Mouse (Mus musculus) forebrain, embryonic 12.5 days (tissue): ENCODE measurements at regions not wholly inside any gene's neighbourhood (a gene's known extent, or its start where the extent isn't known, plus 50 kb on each side); places are given as distances from the start of the nearest gene placed in this dataset.

Experiments
- ATAC-seq: fragments of 200-750 bp; cut with Nextera tagmentation; 2 replicates; pipeline ENCODE4 v1.8.0; 2017; ENCODE audit warnings: moderate TSS enrichment; ENCODE audit not compliant: low FRiP score
- H3K27ac ChIP-seq: fragments of 300-500 bp; sonication (generic); 2 replicates; pipeline ENCODE4 v1.5.1; 2016; ENCODE audit warnings: mild to moderate bottlenecking
- H3K27me3 ChIP-seq: fragments of 300-500 bp; sonication (generic); 2 replicates; pipeline ENCODE4 v1.6.1; 2016; ENCODE audit warnings: mild to moderate bottlenecking
- H3K36me3 ChIP-seq: fragments of 300-500 bp; sonication (generic); replicated peaks from 2 replicates; pipeline ENCODE4 v1.6.1; 2016; ENCODE audit warnings: mild to moderate bottlenecking
- H3K4me1 ChIP-seq: fragments of 300-500 bp; sonication (generic); 2 replicates; pipeline ENCODE4 v1.6.1; 2016
- H3K4me2 ChIP-seq: fragments of 300-500 bp; sonication (generic); 2 replicates; pipeline ENCODE4 v1.6.1; 2016; ENCODE audit warnings: mild to moderate bottlenecking, moderate library complexity
- H3K4me3 ChIP-seq: fragments of 300-500 bp; sonication (generic); replicated peaks from 2 replicates; pipeline ENCODE4 v1.5.1; 2016; ENCODE audit warnings: mild to moderate bottlenecking
- H3K9ac ChIP-seq: fragments of 300-500 bp; sonication (generic); 2 replicates; pipeline ENCODE4 v1.6.1; 2016; ENCODE audit warnings: mild to moderate bottlenecking
- H3K9me3 ChIP-seq: fragments of 300-500 bp; sonication (generic); 2 replicates; pipeline ENCODE4 v1.6.1; 2016
- WGBS: fragments of 180-500 bp; shearing (Covaris S2); methylation state at CpG from one replicate; pipeline ENCODE4 v1.1.7; 2016; 5-methylcytosine and 5-hydroxymethylcytosine counted together

DNA sequence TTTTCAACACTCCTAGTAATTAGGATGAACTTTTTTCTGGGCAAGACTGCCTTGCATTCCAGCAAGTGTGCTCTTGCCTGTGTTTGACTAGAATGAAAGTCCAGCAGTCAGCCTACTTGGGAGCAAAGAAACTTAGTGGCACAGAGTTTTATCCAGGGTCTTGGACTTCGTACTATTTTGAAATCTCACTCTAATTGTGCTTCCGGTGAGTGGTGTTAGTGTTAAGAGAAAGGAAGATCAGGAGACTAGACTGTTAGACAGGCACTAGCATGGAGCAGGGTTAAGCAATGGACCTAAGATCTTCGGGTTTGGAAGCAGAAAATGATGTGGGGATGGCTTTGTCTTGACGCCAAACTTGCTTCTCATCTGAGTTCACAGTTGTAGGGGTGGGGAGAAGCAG, 54.1 kb upstream of the Ppp2r3a start:
- Histone ChIP-seq H3K4me2 (no peak overlapping the region), H3K9me3 (no peaks in the 10 kb centered on the region), H3K9ac (no peak overlapping the region), H3K27me3 (no peaks in the 10 kb centered on the region), H3K27ac (no peak overlapping the region), H3K4me3 (no peak overlapping the region), H3K36me3 (no peaks in the 10 kb centered on the region), H3K4me1 (no peaks in the 10 kb centered on the region)
- no peak for ATAC-seq
- WGBS = 93% methylated on average over 4 of the region's 4 CpGs
